Mouse (Mus musculus) myocyte (in vitro differentiated cells): ENCODE measurements around the gene Ephb4. TPM values are rescaled to one million over a fixed set of nuclear protein-coding genes. Genes with fewer than 3 reads are reported as not detected.

Experiments used
- H3K27me3 ChIP-seq: one replicate; pipeline ENCODE4 v1.6.1; 2011; ENCODE audit not compliant: control insufficient read depth, insufficient read depth, insufficient read length
- H3K36me3 ChIP-seq: one replicate; pipeline ENCODE4 v1.6.1; 2011; ENCODE audit not compliant: control insufficient read depth, insufficient read depth
- H3K4me2 ChIP-seq: one replicate; pipeline ENCODE4 v1.6.1; 2011; ENCODE audit warnings: low read depth, control low read depth
- H3K4me3 ChIP-seq: one replicate; pipeline ENCODE4 v1.5.1; 2011; ENCODE audit warnings: mild to moderate bottlenecking, control low read depth, moderate library complexity
- H3K79me2 ChIP-seq: one replicate; pipeline ENCODE4 v1.6.1; 2011; ENCODE audit not compliant: control insufficient read depth, insufficient read depth
- H3ac ChIP-seq: one replicate; pipeline ENCODE4 v1.6.1; 2011; ENCODE audit not compliant: control insufficient read depth, insufficient read length
- CEBPB ChIP-seq: IDR thresholded peaks from 2 replicates; pipeline ENCODE4 v1.6.1; 2011; ENCODE audit warnings: mild to moderate bottlenecking, moderate library complexity; ENCODE audit not compliant: poor library complexity, insufficient read depth, severe bottlenecking
- E2F4 ChIP-seq: IDR thresholded peaks from one replicate; pipeline ENCODE4 v1.6.1; 2011; ENCODE audit warnings: mild to moderate bottlenecking, control low read depth, moderate library complexity; ENCODE audit not compliant: insufficient read depth
- MAX ChIP-seq: IDR thresholded peaks from one replicate; pipeline ENCODE4 v1.6.1; 2011; ENCODE audit warnings: low read depth, mild to moderate bottlenecking, control low read depth
- MYOD1 ChIP-seq, 3 experiments: IDR thresholded peaks; one replicate each; pipeline ENCODE4 v1.6.1; 2011; ENCODE audit warnings: control low read depth in 2 of 3, low read depth in 2 of 3, mild to moderate bottlenecking in 2 of 3, moderate library complexity in 1 of 3; ENCODE audit not compliant: insufficient read length in 2 of 3, control insufficient read depth in 1 of 3
- MYOG ChIP-seq, 3 experiments: IDR thresholded peaks; one replicate each; pipeline ENCODE4 v1.6.1; 2011; ENCODE audit warnings: control low read depth in 2 of 3, low read depth in 2 of 3, mild to moderate bottlenecking in 2 of 3; ENCODE audit not compliant: insufficient read length in 2 of 3, control insufficient read depth in 1 of 3, insufficient read depth in 1 of 3
- POLR2A ChIP-seq: IDR thresholded peaks from one replicate; pipeline ENCODE4 v1.6.1; 2011; ENCODE audit warnings: low read depth, mild to moderate bottlenecking, control low read depth, moderate library complexity; ENCODE audit not compliant: insufficient read length
- POLR2AphosphoS2 ChIP-seq: IDR thresholded peaks from one replicate; pipeline ENCODE4 v1.6.1; 2011; ENCODE audit warnings: low read depth, control low read depth; ENCODE audit not compliant: insufficient read length
- REST ChIP-seq: IDR thresholded peaks from one replicate; pipeline ENCODE4 v1.6.1; 2011; ENCODE audit warnings: mild to moderate bottlenecking, control low read depth, moderate library complexity; ENCODE audit not compliant: insufficient read depth, insufficient read length
- SRF ChIP-seq: IDR thresholded peaks from one replicate; pipeline ENCODE4 v1.6.1; 2011; ENCODE audit warnings: low read depth; ENCODE audit not compliant: control insufficient read depth, insufficient read length
- TCF12 ChIP-seq: IDR thresholded peaks from one replicate; pipeline ENCODE4 v1.6.1; 2011; ENCODE audit warnings: mild to moderate bottlenecking, control low read depth; ENCODE audit not compliant: poor library complexity, insufficient read depth, severe bottlenecking
- TCF3 ChIP-seq: IDR thresholded peaks from one replicate; pipeline ENCODE4 v1.6.1; 2011; ENCODE audit warnings: low read depth, control low read depth; ENCODE audit not compliant: insufficient read length
- USF1 ChIP-seq: IDR thresholded peaks from one replicate; pipeline ENCODE4 v1.6.1; 2011; ENCODE audit warnings: low read depth, mild to moderate bottlenecking, control low read depth, moderate library complexity
- polyA plus RNA-seq: library from polyadenylated mRNA; unstranded; fragments of >200 nt; fragmentation: generic; extraction: Trizol; gene quantifications from one replicate; pipeline ENCODE4 v1.2.1, GENCODE M21; 2012; ENCODE audit warnings: missing spikeins

Ephb4 gene
- polyA plus RNA-seq, 1 experiment, result 17.8 TPM

DNA sequence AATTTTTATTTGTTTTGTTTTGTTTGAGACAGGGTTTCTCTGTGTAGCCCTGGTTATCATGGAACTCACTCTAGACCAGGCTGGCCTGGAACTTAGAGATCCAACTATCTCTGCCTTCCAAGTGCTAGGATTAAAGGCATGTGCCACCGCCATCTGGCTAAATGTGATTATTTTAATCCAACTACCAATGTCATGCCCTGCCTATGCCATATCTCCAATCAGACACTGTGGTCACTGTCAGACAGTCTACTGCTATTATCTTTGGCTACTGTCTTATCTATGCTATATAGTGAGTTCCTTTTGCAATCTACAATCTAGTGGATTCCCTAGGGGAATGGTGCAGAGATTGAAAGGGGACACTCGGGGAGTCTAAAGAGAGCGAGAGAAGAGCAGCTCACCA lies 28.9 kb upstream of the Ephb4 start:
- Histone ChIP-seq H3K36me3 (peaks cover 8% of the 10 kb centered on the region), H3K79me2 (no peaks in the 10 kb centered on the region), H3ac (no peak overlapping the region), H3K4me2 (no peak overlapping the region), H3K27me3 (no peaks in the 10 kb centered on the region), H3K4me3 (no peak overlapping the region)
- no peak for TF ChIP-seq TCF12
- TF ChIP-seq MYOG (IDR thresholded peaks at IDR 0.05; ENCODE audit: control insufficient read depth in 1 of 3, insufficient read depth in 1 of 3, insufficient read length in 2 of 3, low read depth in 2 of 3), result no peak
- TF ChIP-seq TCF3, result no peak

- Histone ChIP-seq H3ac (no peak overlapping the region), H3K4me3 (no peak overlapping the region), H3K36me3 (no peaks in the 10 kb centered on the region), H3K4me2 (no peak overlapping the region), H3K27me3 (no peaks in the 10 kb centered on the region), H3K79me2 (no peaks in the 10 kb centered on the region)
- no peak for TF ChIP-seq SRF
- no peak for TF ChIP-seq POLR2AphosphoS2
- TF ChIP-seq USF1, result no peak
- TF ChIP-seq TCF3, result no peak
- no peak for TF ChIP-seq MAX
- TF ChIP-seq REST, result no peak
- TF ChIP-seq CEBPB, result no peak
- no peak for TF ChIP-seq MYOD1 (IDR thresholded peaks at IDR 0.05; ENCODE audit: control insufficient read depth in 1 of 3, insufficient read length in 2 of 3, low read depth in 2 of 3)
- no peak for TF ChIP-seq E2F4
Observed at GRCm38 (mm10) chr5:137330910-137331309, 19.0 kb upstream of the Ephb4 start.

GRCm38 (mm10) chr5:137332857-137333511 lies 16.9 kb upstream of the Ephb4 start:
- TF ChIP-seq USF1 (no peak), POLR2AphosphoS2 (no peak), TCF3 (no peak), POLR2A (no peak), MYOG (IDR thresholded peaks at IDR 0.05; ENCODE audit: control insufficient read depth in 1 of 3, insufficient read depth in 1 of 3, insufficient read length in 2 of 3, low read depth in 2 of 3) (no peak), REST (no peak), E2F4 (no peak), MAX (no peak), TCF12 (no peak), SRF (no peak), MYOD1 (IDR thresholded peaks at IDR 0.05; ENCODE audit: control insufficient read depth in 1 of 3, insufficient read length in 2 of 3, low read depth in 2 of 3) (no peak), CEBPB (no peak)
- H3K4me2 ChIP-seq, result peak overlapping the region; percentile 96
- H3K27me3 ChIP-seq, result no peaks in the 10 kb centered on the region
- no peak overlapping the region for H3ac ChIP-seq
- no peaks in the 10 kb centered on the region for H3K79me2 ChIP-seq
- H3K4me3 ChIP-seq, result peak overlapping the region; percentile 45
- no peaks in the 10 kb centered on the region for H3K36me3 ChIP-seq

DNA sequence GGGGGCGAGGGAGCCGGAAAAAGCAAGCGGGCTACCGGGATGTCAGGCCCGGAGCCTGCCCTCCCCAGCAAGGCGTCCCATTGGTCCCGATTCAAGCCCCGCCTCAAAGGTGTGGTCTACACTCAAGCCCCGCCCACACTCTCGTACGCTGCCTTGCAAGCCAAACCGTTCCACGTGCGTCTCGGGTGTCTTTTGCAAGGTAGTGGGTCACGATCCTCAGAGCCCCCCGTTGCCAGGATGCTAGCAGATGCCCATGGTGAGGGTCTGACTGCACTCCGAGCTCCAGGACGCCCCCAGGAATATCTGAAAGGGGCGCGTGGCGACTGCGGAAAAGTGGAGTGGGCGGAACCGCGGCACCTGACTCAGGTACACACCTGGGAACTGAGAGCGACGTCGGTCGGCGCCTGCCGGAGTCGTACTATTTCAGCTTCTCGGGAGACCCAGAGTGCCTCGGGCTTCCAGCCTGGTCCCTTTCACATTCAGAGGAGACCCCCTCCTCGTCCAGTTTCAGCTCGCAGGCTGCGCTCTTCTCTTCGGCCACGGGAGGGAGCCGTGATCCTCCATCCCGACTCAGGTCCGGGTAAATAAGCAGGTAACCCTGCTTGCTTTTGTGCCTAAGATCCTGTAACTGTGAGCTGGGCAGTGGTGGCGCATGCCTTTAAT lies 16.3 kb upstream of the Ephb4 start, which contains the start of gene Slc12a9:
Gene Slc12a9 (minus strand): TSS at position 86 of the 663 bp plus-strand sequence.
- no peak within 1 kb of the TSS for H3ac ChIP-seq
- no peaks in the 10 kb centered on the region for H3K79me2 ChIP-seq
- H3K36me3 ChIP-seq, result no peaks in the 10 kb centered on the region
- TF ChIP-seq TCF12 (no peak), MYOG (IDR thresholded peaks at IDR 0.05; ENCODE audit: control insufficient read depth in 1 of 3, insufficient read depth in 1 of 3, insufficient read length in 2 of 3, low read depth in 2 of 3) (no peak), POLR2AphosphoS2 (peak; percentile 75), POLR2A (peak; percentile 42)
- peak within 1 kb of the TSS; percentile 96 for H3K4me2 ChIP-seq
- H3K4me3 ChIP-seq, result peak within 1 kb of the TSS; percentile 45
- H3K27me3 ChIP-seq, result no peaks in the 10 kb centered on the region

- peak overlapping the region; percentile 45 for H3K4me3 ChIP-seq
- H3ac ChIP-seq, result no peak overlapping the region
- no peaks in the 10 kb centered on the region for H3K79me2 ChIP-seq
- TF ChIP-seq MYOG (IDR thresholded peaks at IDR 0.05; ENCODE audit: control insufficient read depth in 1 of 3, insufficient read depth in 1 of 3, insufficient read length in 2 of 3, low read depth in 2 of 3), result no peak
- TF ChIP-seq SRF, result no peak
- no peak for TF ChIP-seq TCF12
- TF ChIP-seq TCF3, result no peak
- no peak for TF ChIP-seq POLR2AphosphoS2
- TF ChIP-seq REST, result no peak
- no peak for TF ChIP-seq CEBPB
- no peak for TF ChIP-seq POLR2A
- H3K27me3 ChIP-seq, result no peaks in the 10 kb centered on the region
- H3K4me2 ChIP-seq, result peak overlapping the region; percentile 96
- no peaks in the 10 kb centered on the region for H3K36me3 ChIP-seq
Observed at GRCm38 (mm10) chr5:137334317-137334716, 15.6 kb upstream of the Ephb4 start.
